Mouse (Mus musculus) adrenal gland, adult (tissue): Measurements from ENCODE around the gene Il33.
A peak's percentile ranks its signal among the peaks of the same experiment; 100 is the strongest.

Experiments used
- DNase-seq, 2 experiments: peaks; one replicate each; pipeline ENCODE4 v3.0.0; 2022 to 2023; ENCODE audit warnings: low spot score in 1 of 2; ENCODE audit not compliant: inconsistent age in 2 of 2

Gene Il33

GRCm38 (mm10) chr19:29984208-29985005 is 59.5 kb downstream of the Il33 start:
- peak; percentile 56 to 87 for DNase-seq

- DNase-seq = no peak
These were observed 61.7 kb downstream of the Il33 start for GRCm38 (mm10) chr19:29986464-29987091.

- no peak for DNase-seq
These were observed 75.8 kb downstream of the Il33 start for GRCm38 (mm10) chr19:30000406-30001365.

- DNase-seq = no peak
These were observed 76.6 kb downstream of the Il33 start for GRCm38 (mm10) chr19:30001550-30001949.

GRCm38 (mm10) chr19:30003621-30004020 is 78.7 kb downstream of the Il33 start, which contains the start of gene Trpd52l3:
Trpd52l3 (plus strand) TSS chr19:30003790.
- DNase-seq = no peak

- DNase-seq = no peak
These were observed 81.5 kb downstream of the Il33 start for GRCm38 (mm10) chr19:30006371-30006770.
